Mouse (Mus musculus): Measurements from ENCODE around the gene Anp32e.

DNA sequence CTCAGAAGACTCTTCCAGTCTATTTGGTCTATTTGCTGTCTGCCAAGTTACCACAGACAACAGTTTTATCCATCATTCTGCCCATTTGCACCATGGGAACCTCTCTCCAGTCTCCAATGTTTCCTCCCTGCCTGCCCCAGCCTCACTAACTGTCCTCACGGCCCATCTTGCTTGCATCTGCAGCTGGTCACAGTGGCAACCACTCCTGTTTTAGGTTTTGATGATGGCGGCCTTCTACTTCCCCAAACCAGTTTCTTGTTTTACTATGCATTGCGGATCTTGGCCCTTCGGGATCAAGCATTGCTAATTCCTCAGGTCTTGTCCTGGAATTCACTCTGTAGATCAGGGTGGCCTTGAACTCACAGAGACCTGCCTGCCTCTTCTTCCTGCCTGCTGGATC, 53.1 kb downstream of the Anp32e start:
- TF ChIP-seq CTCF (IDR thresholded peaks at IDR 0.05; ENCODE audit: borderline replicate concordance, control insufficient read depth, extremely low read depth, insufficient read depth, low read length, poor library complexity) = no peak
- TF ChIP-seq POLR2A (IDR thresholded peaks at IDR 0.05; ENCODE audit: control insufficient read depth, extremely low read depth, insufficient read depth, low read length, poor library complexity) = no peak

All from thymus, adult 2 months (tissue).